In the genomic region with DNA sequence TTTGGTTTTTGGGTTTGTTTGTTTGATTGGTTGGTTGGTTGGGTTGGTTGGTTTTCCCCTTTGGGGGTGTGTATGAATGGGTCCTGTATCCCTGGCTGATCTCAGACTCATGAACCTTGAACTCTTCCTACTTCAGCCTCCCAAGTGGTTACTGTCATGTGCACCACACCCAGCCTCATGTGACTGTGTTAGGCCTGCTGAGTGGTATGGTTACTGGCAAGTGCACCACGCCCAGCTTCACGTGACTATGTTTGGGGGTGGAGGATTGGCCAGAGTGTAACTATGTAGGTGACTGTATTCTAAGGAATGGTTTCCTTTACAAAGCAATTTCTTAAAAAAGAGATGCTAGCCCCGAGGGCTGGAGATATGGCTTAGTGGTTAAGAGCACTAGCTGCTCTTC, we compare ENCODE assay signal across 13 mouse cellular contexts. TPM values are rescaled to one million over a fixed set of nuclear protein-coding genes. Genes with fewer than 3 reads are reported as not detected.
DNase-seq lines count a peak whose midpoint lies in the region; ATAC-seq and TF ChIP-seq lines count a peak whose summit lies in the region.
"Had no signal": no experiment of that assay in that cellular context is flagged by ENCODE, and none has a peak within 500 bp of the region (broad histone marks: within the 10 kb centered on the region; RNA-seq: fewer than 3 reads in every experiment).

No protein-coding gene starts in this region.

- no peaks in the 10 kb centered on the region for H3K27me3 ChIP-seq in kidney, adult 2 months (replicated peaks; ENCODE audit: control insufficient read depth, insufficient read depth, low read length)
- H3K27me3 ChIP-seq in kidney, embryonic 14.5 days (ENCODE audit: control insufficient read depth, insufficient read depth, low read length): no peaks in the 10 kb centered on the region
- H3K27me3 ChIP-seq in liver, embryonic 12.5 days (replicated peaks): 0 out of 2 replicates have a peak, but pooled peaks cover 5% of the 10 kb centered on the region
- H3K27me3 ChIP-seq in embryonic facial prominence, embryonic 10.5 days (replicated peaks; ENCODE audit: low read depth, poor library complexity, severe bottlenecking): no peaks in the 10 kb centered on the region
- H3K27me3 ChIP-seq: neural tube, embryonic 13.5 days had no signal

- H3K27ac ChIP-seq in kidney, adult 2 months (ENCODE audit: insufficient read depth, low read depth, low read length): no peak overlapping the region
- H3K27ac ChIP-seq in kidney, embryonic 14.5 days (ENCODE audit: low read depth, low read length): no peak overlapping the region
- peak overlapping the region; percentile 45; the same call in 1 of the 2 replicates for H3K27ac ChIP-seq in liver, embryonic 12.5 days
- no peak overlapping the region for H3K27ac ChIP-seq in embryonic facial prominence, embryonic 10.5 days (replicated peaks)
- H3K27ac ChIP-seq: gastrocnemius, adult 2 months; layer of hippocampus, adult 2 months; neural tube, embryonic 13.5 days had no signal

- H3K9me3 ChIP-seq in kidney, embryonic 14.5 days (ENCODE audit: control insufficient read depth, low read length): no peaks in the 10 kb centered on the region
- no peaks in the 10 kb centered on the region for H3K9me3 ChIP-seq in liver, embryonic 12.5 days (replicated peaks)
- no peaks in the 10 kb centered on the region for H3K9me3 ChIP-seq in embryonic facial prominence, embryonic 10.5 days
- H3K9me3 ChIP-seq: neural tube, embryonic 13.5 days had no signal

- 80% methylated on average over 3 of the region's 3 CpGs for WGBS in kidney, adult 2 months
- WGBS in kidney, embryonic 14.5 days: 88% methylated on average over 3 of the region's 3 CpGs
- 61% methylated on average over 3 of the region's 3 CpGs for WGBS in liver, embryonic 12.5 days (ENCODE audit: insufficient replicate concordance)
- 92% methylated on average over 3 of the region's 3 CpGs for WGBS in embryonic facial prominence, embryonic 10.5 days

- no peaks in the 10 kb centered on the region for H3K36me3 ChIP-seq in kidney, adult 2 months (ENCODE audit: control insufficient read depth, insufficient read depth, low read length)
- no peaks in the 10 kb centered on the region for H3K36me3 ChIP-seq in kidney, embryonic 14.5 days (ENCODE audit: control insufficient read depth, insufficient read depth, low read length)
- H3K36me3 ChIP-seq in liver, embryonic 12.5 days: no peaks in the 10 kb centered on the region
- H3K36me3 ChIP-seq in embryonic facial prominence, embryonic 10.5 days (replicated peaks): no peaks in the 10 kb centered on the region
- H3K36me3 ChIP-seq: neural tube, embryonic 13.5 days had no signal

- H3K4me3 ChIP-seq in kidney, adult 2 months (ENCODE audit: insufficient read depth, low read depth, low read length): no peak overlapping the region
- H3K4me3 ChIP-seq in kidney, embryonic 14.5 days (ENCODE audit: low read length): no peak overlapping the region
- H3K4me3 ChIP-seq in liver, embryonic 12.5 days: no peak overlapping the region
- H3K4me3 ChIP-seq in embryonic facial prominence, embryonic 10.5 days: no peak overlapping the region
- H3K4me3 ChIP-seq: gastrocnemius, adult 2 months; layer of hippocampus, adult 2 months; neural tube, embryonic 13.5 days had no signal

- peak; percentile 24 for DNase-seq in kidney, adult 2 months
- DNase-seq in R1 (ENCODE audit: low read depth, low spot score) (peak; percentile 93), MN1 (ENCODE audit: low spot score) (no peak)
- DNase-seq in thymus, postnatal 14 days: no peak
- no peak for DNase-seq in embryonic facial prominence, embryonic 10.5 days (ENCODE audit: low spot score)
- DNase-seq: gastrocnemius, adult 2 months; thymus, adult 2 months had no signal

- H3K9ac ChIP-seq in kidney, embryonic 14.5 days (ENCODE audit: low read depth, low read length): no peak overlapping the region
- no peak overlapping the region for H3K9ac ChIP-seq in liver, embryonic 12.5 days
- H3K9ac ChIP-seq: neural tube, embryonic 13.5 days had no signal

- no peaks in the 10 kb centered on the region for H3K4me1 ChIP-seq in kidney, adult 2 months (ENCODE audit: control insufficient read depth, insufficient read depth, low read length)
- no peaks in the 10 kb centered on the region for H3K4me1 ChIP-seq in kidney, embryonic 14.5 days (ENCODE audit: control insufficient read depth, insufficient read depth, low read length)
- peaks cover 8% of the 10 kb centered on the region for H3K4me1 ChIP-seq in liver, embryonic 12.5 days
- H3K4me1 ChIP-seq in embryonic facial prominence, embryonic 10.5 days: no peaks in the 10 kb centered on the region
- H3K4me1 ChIP-seq: neural tube, embryonic 13.5 days had no signal

- TF ChIP-seq CTCF in kidney, adult 2 months (conservative IDR thresholded peaks at IDR 0.05; ENCODE audit: insufficient read depth, insufficient read length, low read depth, low read length): no peak

- no peak for ATAC-seq in kidney, embryonic 14.5 days (ENCODE audit: low FRiP score, low TSS enrichment)
- peak; percentile 96 for ATAC-seq in liver, embryonic 12.5 days
- peak; percentile 59; the same call in 1 of the 2 replicates for ATAC-seq in neutrophil, adult 5-6 weeks (ENCODE audit: extremely low read depth, insufficient number of reproducible peaks, low FRiP score, poor library complexity, severe bottlenecking)
- ATAC-seq: activated CD4-positive, CD25-positive, alpha-beta regulatory T cell, adult 4 months had no signal

- no peak overlapping the region for H3K4me2 ChIP-seq in kidney, embryonic 14.5 days (replicated peaks; ENCODE audit: low read depth, low read length)
- 0 out of 2 replicates have a peak overlapping the region, but pooled peaks have one; percentile 16 for H3K4me2 ChIP-seq in liver, embryonic 12.5 days
- H3K4me2 ChIP-seq: neural tube, embryonic 13.5 days had no signal

- no peak for TF ChIP-seq POLR2A in kidney, adult 2 months (IDR thresholded peaks at IDR 0.05; ENCODE audit: low read depth, low read length)

RNA-seq across cellular contexts. Expression of gene Aff1, which starts 16.9 kb away (rescaled TPM):
- 13.2 and 16.8 TPM in 2 replicates for polyA plus RNA-seq in kidney, adult 2 months (2012; rRNA removed)
- 7.5 and 14.4 TPM in 2 replicates for polyA plus RNA-seq in kidney, embryonic 14.5 days (2014; fragmentation: Nextera tagmentation; extraction: Ambion mirVana)
- 17.0 and 19.5 TPM in 2 replicates for polyA plus RNA-seq in liver, embryonic 12.5 days (2016; fragmentation: Nextera tagmentation; extraction: Ambion mirVana)
- total RNA-seq in neutrophil, adult 5-6 weeks (2017): 76.4 and 76.9 TPM in 2 replicates
- polyA plus RNA-seq in embryonic facial prominence, embryonic 10.5 days (2016; fragmentation: Nextera tagmentation; extraction: Ambion mirVana): 4.0 and 5.5 TPM in 2 replicates

RNA-seq across cellular contexts. Expression of gene 1700016H13Rik, which starts 53.2 kb away (rescaled TPM):
- 0.15 TPM in 1 of 2 replicates, not detected in the other for polyA plus RNA-seq in kidney, adult 2 months (2012; rRNA removed)
- 0.13 and 0.26 TPM in 2 replicates for polyA plus RNA-seq in kidney, embryonic 14.5 days (2014; fragmentation: Nextera tagmentation; extraction: Ambion mirVana)
- not detected in 2 replicates for polyA plus RNA-seq in liver, embryonic 12.5 days (2016; fragmentation: Nextera tagmentation; extraction: Ambion mirVana)
- total RNA-seq in neutrophil, adult 5-6 weeks (2017): not detected in 2 replicates
- 0.26 and 0.31 TPM in 2 replicates for polyA plus RNA-seq in embryonic facial prominence, embryonic 10.5 days (2016; fragmentation: Nextera tagmentation; extraction: Ambion mirVana)
- total RNA-seq: layer of hippocampus, adult 2 months had no signal
- polyA plus RNA-seq: activated CD4-positive, CD25-positive, alpha-beta regulatory T cell, adult 4 months; neural tube, embryonic 13.5 days had no signal

Comparison
In these comparisons a context has a peak if more than half of its experiments do, and no peak if none do; other contexts are left out.
1. DNase-seq: peak in kidney, adult 2 months (single experiment) and R1 (single experiment); none in thymus, postnatal 14 days (single experiment), MN1 (single experiment) and embryonic facial prominence, embryonic 10.5 days (single experiment).